Mouse (Mus musculus): ENCODE measurements around the gene Ccnd3.

Gene Ccnd3

GRCm38 (mm10) chr17:47551049-47551448 is 46.2 kb downstream of the Ccnd3 start:
- no peak for DNase-seq (ENCODE audit: low spot score)

GRCm38 (mm10) chr17:47552994-47553393 is 48.1 kb downstream of the Ccnd3 start:
- no peak for DNase-seq (ENCODE audit: low spot score)

GRCm38 (mm10) chr17:47554621-47555020 is 49.8 kb downstream of the Ccnd3 start:
- no peak for DNase-seq (ENCODE audit: low spot score)

GRCm38 (mm10) chr17:47557179-47557578 is 52.3 kb downstream of the Ccnd3 start:
- no peak for DNase-seq (ENCODE audit: low spot score)

- no peak for DNase-seq (ENCODE audit: low spot score)
These were observed 54.9 kb downstream of the Ccnd3 start for GRCm38 (mm10) chr17:47559726-47560125.

GRCm38 (mm10) chr17:47562875-47563274 is 58.0 kb downstream of the Ccnd3 start:
- DNase-seq (ENCODE audit: low spot score) = no peak

- DNase-seq (ENCODE audit: low spot score) = no peak
These were observed 59.8 kb downstream of the Ccnd3 start for GRCm38 (mm10) chr17:47564612-47565011.

GRCm38 (mm10) chr17:47566133-47566532 is 61.3 kb downstream of the Ccnd3 start:
- DNase-seq (ENCODE audit: low spot score) = no peak

- no peak for DNase-seq (ENCODE audit: low spot score)
These were observed 62.4 kb downstream of the Ccnd3 start for GRCm38 (mm10) chr17:47567271-47567670.

GRCm38 (mm10) chr17:47568389-47568788 is 63.5 kb downstream of the Ccnd3 start:
- DNase-seq (ENCODE audit: low spot score) = no peak

GRCm38 (mm10) chr17:47568951-47569527 is 64.2 kb downstream of the Ccnd3 start:
- no peak for DNase-seq (ENCODE audit: low spot score)

- DNase-seq (ENCODE audit: low spot score) = no peak
These were observed 66.8 kb downstream of the Ccnd3 start for GRCm38 (mm10) chr17:47571621-47572020.

- DNase-seq (ENCODE audit: low spot score) = no peak
These were observed 67.6 kb downstream of the Ccnd3 start for GRCm38 (mm10) chr17:47572436-47572835.

GRCm38 (mm10) chr17:47574028-47574427 is 69.2 kb downstream of the Ccnd3 start:
- DNase-seq (ENCODE audit: low spot score) = no peak

- DNase-seq (ENCODE audit: low spot score) = no peak
These were observed 70.0 kb downstream of the Ccnd3 start for GRCm38 (mm10) chr17:47574830-47575229.

- DNase-seq (ENCODE audit: low spot score) = no peak
These were observed 73.8 kb downstream of the Ccnd3 start for GRCm38 (mm10) chr17:47578655-47579054.

GRCm38 (mm10) chr17:47580962-47581361 is 76.1 kb downstream of the Ccnd3 start:
- no peak for DNase-seq (ENCODE audit: low spot score)

- DNase-seq (ENCODE audit: low spot score) = no peak
These were observed 83.7 kb downstream of the Ccnd3 start for GRCm38 (mm10) chr17:47588517-47588916.

GRCm38 (mm10) chr17:47591073-47591472 is 86.2 kb downstream of the Ccnd3 start:
- DNase-seq (ENCODE audit: low spot score) = no peak

- peak; percentile 91 for DNase-seq (ENCODE audit: low spot score)
These were observed 88.5 kb downstream of the Ccnd3 start for GRCm38 (mm10) chr17:47593215-47593853.

- DNase-seq (ENCODE audit: low spot score) = no peak
These were observed 89.0 kb downstream of the Ccnd3 start for GRCm38 (mm10) chr17:47593854-47594182.

- DNase-seq (ENCODE audit: low spot score) = no peak
These were observed 89.5 kb downstream of the Ccnd3 start for GRCm38 (mm10) chr17:47594183-47594968.

GRCm38 (mm10) chr17:47594969-47595247 is 90.1 kb downstream of the Ccnd3 start:
- DNase-seq (ENCODE audit: low spot score) = no peak
